Mouse (Mus musculus) cortical plate, adult 2 months (tissue): Measurements from ENCODE around the gene Ubxn10. TPM values are rescaled to one million over a fixed set of nuclear protein-coding genes. Genes with fewer than 3 reads are reported as not detected.

Experiments used
- H3K27ac ChIP-seq: fragments of 200-500 bp; 2 replicates; pipeline ENCODE4 v1.5.1; 2012; ENCODE audit warnings: low read length, control low read depth, inconsistent platforms; ENCODE audit not compliant: insufficient read depth
- H3K4me1 ChIP-seq: fragments of 200-500 bp; 2 replicates; pipeline ENCODE4 v1.6.1; 2011; ENCODE audit warnings: low read length; ENCODE audit not compliant: control insufficient read depth, insufficient read depth
- H3K4me3 ChIP-seq: fragments of 200-500 bp; 2 replicates; pipeline ENCODE4 v1.5.1; 2011; ENCODE audit warnings: mild to moderate bottlenecking, low read length, control low read depth; ENCODE audit not compliant: insufficient read depth
- CTCF ChIP-seq: fragments of 200-500 bp; IDR thresholded peaks from 2 replicates; pipeline ENCODE4 v1.5.1; 2011; ENCODE audit warnings: mild to moderate bottlenecking, control low read depth, low read length; ENCODE audit not compliant: insufficient read depth; ENCODE audit errors: extremely low read depth
- POLR2A ChIP-seq: fragments of 200-500 bp; IDR thresholded peaks from 2 replicates; pipeline ENCODE4 v1.6.1; 2011; ENCODE audit warnings: mild to moderate bottlenecking, low read length, control low read depth; ENCODE audit not compliant: insufficient read depth; ENCODE audit errors: extremely low read depth
- polyA plus RNA-seq: library from polyadenylated mRNA; depleted of rRNA; stranded (reverse); fragments of >200 nt; gene quantifications from 2 replicates; pipeline ENCODE4 v1.2.3, GENCODE M21; 2012

Ubxn10 gene
- polyA plus RNA-seq, 1 experiment: 1.3 TPM

DNA sequence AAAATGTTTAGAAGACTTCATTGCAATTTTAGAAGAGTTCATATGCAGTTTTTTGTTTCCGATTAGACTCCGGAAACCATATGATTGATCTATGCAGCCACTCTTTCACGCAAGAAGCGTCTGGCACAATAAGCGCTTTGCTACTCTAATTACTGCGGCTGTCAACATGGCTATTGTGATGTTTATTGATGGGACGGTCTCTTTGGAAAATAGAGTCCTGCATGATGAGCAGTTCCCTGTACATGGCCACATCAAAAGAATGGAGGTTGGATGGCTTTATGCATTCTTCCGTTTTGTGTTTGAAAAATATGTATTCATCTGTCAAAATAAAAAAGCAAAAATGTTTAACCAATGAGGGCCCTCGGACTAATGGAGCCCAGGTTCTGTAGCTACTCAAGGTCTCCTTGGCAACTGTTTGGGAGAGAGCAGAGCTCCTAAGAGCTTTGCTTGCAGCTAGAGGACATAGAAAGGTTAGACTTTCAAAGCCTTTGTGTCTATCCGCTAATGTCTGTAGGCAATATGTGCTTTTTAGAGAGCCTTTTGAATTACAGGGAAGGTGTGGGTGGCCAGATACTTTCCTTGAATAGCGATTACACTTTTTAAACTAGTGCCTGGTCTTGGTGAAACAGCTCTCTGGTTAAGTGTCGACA lies 43.8 kb downstream of the Ubxn10 start:
- H3K27ac ChIP-seq: peak overlapping the region; percentile 59
- H3K4me1 ChIP-seq: peaks cover 3% of the 10 kb centered on the region; the same call in 1 of the 2 replicates

DNA sequence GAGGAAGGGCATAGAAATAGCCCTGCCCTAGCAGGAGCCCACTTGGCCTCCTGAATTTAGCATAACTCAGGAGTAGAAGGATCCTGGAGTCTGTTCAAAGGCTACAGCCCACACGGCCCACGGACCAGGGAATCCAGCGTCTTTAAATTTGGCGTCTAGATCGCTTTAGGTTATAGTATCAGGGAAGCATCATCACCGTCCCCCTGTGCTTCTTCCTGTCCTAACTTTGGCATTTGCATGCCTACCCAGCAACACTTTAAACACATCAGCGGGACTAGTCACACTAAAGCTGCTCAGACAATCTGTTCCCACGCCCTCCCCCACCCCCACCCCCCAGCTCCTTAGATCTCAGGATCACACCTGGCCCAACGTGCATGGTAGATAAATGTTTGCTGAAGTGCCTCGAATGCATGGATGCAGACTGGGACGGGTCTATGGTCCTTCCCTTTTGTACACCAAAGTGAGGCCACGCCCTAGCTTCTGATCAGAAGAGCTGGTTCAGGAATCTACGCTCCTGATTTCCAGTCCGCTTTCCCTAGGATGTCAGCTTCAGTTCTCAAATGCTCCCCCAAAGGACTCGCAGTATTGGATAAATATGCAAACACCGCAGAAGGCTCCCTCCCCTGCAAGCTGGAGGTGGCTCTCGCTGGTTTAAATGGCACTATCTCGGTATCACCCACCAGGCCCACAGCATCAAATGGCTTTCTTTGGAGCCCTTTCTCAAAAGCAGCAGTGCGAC lies 45.4 kb downstream of the Ubxn10 start:
- peak overlapping the region; percentile 95 for H3K27ac ChIP-seq
- H3K4me3 ChIP-seq: no peak overlapping the region
- H3K4me1 ChIP-seq: peaks cover 3% of the 10 kb centered on the region; the same call in 1 of the 2 replicates
- TF ChIP-seq CTCF (no peak), POLR2A (no peak)

More for the DNA sequence above, 43.8 kb downstream of the Ubxn10 start:
- TF ChIP-seq POLR2A (no peak), CTCF (no peak)
- H3K4me3 ChIP-seq: no peak overlapping the region

- Histone ChIP-seq H3K4me3 (no peak overlapping the region), H3K27ac (peak overlapping the region; percentile 83; the same call in 1 of the 2 replicates), H3K4me1 (peaks cover 5% of the 10 kb centered on the region)
- TF ChIP-seq POLR2A: no peak
- no peak for TF ChIP-seq CTCF
Measured at GRCm38 (mm10) chr4:138690561-138690960, 46.4 kb downstream of the Ubxn10 start.

DNA sequence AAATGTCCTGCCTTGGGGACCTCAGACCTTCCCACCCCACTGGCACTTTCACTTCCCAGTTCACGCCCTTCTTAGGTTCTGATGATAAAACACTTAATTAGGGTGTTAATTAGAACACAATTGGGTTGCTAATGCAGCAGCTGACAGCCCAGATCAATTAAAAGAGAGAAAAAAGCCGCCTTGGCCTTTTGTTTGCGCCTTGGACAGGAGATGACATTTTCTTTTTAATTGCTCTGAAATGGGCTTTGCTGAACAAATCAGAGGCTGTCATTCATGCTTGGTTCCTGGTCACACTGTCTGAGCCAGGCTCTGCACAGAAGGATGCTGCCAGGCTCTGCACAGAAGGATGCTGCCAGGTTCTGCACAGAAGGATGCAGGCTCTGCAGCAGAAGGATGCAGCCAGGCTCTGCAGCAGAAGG lies 47.9 kb downstream of the Ubxn10 start:
- TF ChIP-seq CTCF (no peak), POLR2A (no peak)
- Histone ChIP-seq H3K27ac (no peak overlapping the region), H3K4me1 (peaks cover 7% of the 10 kb centered on the region), H3K4me3 (no peak overlapping the region)

GRCm38 (mm10) chr4:138685813-138686212 lies 51.2 kb downstream of the Ubxn10 start:
- Histone ChIP-seq H3K4me3 (no peak overlapping the region), H3K27ac (peak overlapping the region; percentile 36; the same call in 1 of the 2 replicates)
- TF ChIP-seq POLR2A: no peak
- no peak for TF ChIP-seq CTCF

GRCm38 (mm10) chr4:138682760-138683159 lies 54.2 kb downstream of the Ubxn10 start:
- Histone ChIP-seq H3K4me1 (peaks cover 9% of the 10 kb centered on the region), H3K27ac (no peak overlapping the region), H3K4me3 (no peak overlapping the region)
- no peak for TF ChIP-seq CTCF
- no peak for TF ChIP-seq POLR2A

More at GRCm38 (mm10) chr4:138685813-138686212, 51.2 kb downstream of the Ubxn10 start:
- peaks cover 6% of the 10 kb centered on the region for H3K4me1 ChIP-seq

- Histone ChIP-seq H3K4me1 (peaks cover 4% of the 10 kb centered on the region; the same call in 1 of the 2 replicates), H3K27ac (no peak overlapping the region), H3K4me3 (no peak overlapping the region)
- TF ChIP-seq CTCF (no peak), POLR2A (no peak)
Measured at GRCm38 (mm10) chr4:138680124-138680523, 56.8 kb downstream of the Ubxn10 start.

DNA sequence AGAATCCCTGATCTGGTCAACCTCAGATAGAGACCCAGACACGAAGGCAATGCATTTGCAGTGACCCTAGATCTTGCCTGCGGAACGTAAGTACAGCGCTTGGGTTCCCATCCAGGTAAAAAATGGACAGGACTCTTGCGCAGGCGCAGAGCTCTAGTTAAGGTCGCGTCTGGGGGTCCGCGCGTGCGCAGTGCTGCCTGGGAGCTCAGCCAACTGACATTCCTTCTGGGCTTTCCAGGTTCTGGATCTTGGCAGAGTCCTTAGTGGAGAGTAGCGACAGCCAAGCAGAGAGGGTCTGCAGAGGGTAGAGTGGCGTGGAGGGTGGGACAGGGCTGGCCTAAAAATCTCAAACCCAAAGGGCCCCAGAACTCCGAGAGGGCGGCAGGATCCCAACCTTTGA lies 59.4 kb downstream of the Ubxn10 start:
- H3K4me1 ChIP-seq: peaks cover 3% of the 10 kb centered on the region; the same call in 1 of the 2 replicates
- peak overlapping the region; percentile 67 for H3K27ac ChIP-seq
- H3K4me3 ChIP-seq: no peak overlapping the region
- TF ChIP-seq CTCF (no peak), POLR2A (no peak)

DNA sequence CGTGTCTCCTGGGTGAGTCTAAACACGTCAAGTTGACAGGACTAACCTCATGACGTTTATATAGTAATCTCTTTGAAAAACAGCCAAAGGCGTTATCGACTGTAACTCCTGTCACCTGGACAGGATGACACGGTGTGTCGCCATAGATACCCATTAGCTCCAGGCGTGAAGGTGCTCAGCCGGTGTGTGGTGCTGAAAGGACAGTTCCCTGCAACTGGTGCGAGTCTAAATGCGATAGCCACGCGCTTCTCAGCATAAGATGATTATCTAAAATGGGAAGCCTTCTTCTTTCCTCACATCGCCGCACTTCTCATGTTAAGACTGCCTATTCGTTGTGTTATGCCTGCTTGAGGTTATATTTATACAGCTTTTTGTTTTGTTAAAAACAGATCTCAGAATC lies 60.5 kb downstream of the Ubxn10 start:
- H3K27ac ChIP-seq: no peak overlapping the region
- TF ChIP-seq CTCF (no peak), POLR2A (no peak)
- no peak overlapping the region for H3K4me3 ChIP-seq
- H3K4me1 ChIP-seq: peaks cover 3% of the 10 kb centered on the region; the same call in 1 of the 2 replicates

DNA sequence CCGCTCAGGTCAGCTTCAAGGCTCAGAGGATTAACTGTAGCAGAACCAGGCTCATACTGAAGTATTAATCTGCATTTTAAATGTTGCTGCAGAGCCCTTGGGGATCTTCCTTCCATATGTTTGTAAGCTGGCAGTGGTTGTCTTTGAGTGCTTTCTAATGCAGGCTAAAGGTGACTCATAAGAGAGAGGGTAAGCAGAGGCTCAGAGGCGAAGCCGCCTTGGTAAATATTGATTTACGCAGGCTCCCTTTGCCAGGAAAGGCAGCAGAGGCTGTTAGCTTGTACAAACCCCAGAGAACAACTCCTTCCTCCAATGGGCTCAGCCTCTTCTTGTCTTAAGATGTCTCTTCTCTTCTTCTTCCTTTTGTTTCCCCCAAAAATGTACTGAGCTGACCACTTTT lies 64.8 kb downstream of the Ubxn10 start:
- no peak overlapping the region for H3K4me3 ChIP-seq
- TF ChIP-seq POLR2A (no peak), CTCF (no peak)
- no peaks in the 10 kb centered on the region for H3K4me1 ChIP-seq
- H3K27ac ChIP-seq: no peak overlapping the region
